Mouse (Mus musculus) olfactory bulb, adult 2 months (tissue): ENCODE measurements around the gene As3mt.
"Not testable (repeated sequence)": the region's sequence is repeated elsewhere in the genome, so short reads cannot be mapped to it uniquely, and the experiment has no call there.

Source experiments
- CTCF ChIP-seq: fragments of 200-500 bp; IDR thresholded peaks from 2 replicates; pipeline ENCODE4 v1.5.1; 2012; ENCODE audit warnings: low read depth, mild to moderate bottlenecking, low read length, moderate library complexity; ENCODE audit not compliant: insufficient read depth
- POLR2A ChIP-seq: fragments of 200-500 bp; IDR thresholded peaks from 2 replicates; pipeline ENCODE4 v1.6.1; 2012; ENCODE audit warnings: mild to moderate bottlenecking, low read depth, low read length, moderate library complexity; ENCODE audit not compliant: insufficient read depth

- not testable (repeated sequence) for TF ChIP-seq CTCF, POLR2A
Observed at GRCm38 (mm10) chr19:46759909-46760308, 52.7 kb downstream of the As3mt start.
